Mouse (Mus musculus): Measurements from ENCODE around the gene Mettl7b. TPM values are rescaled to one million over a fixed set of nuclear protein-coding genes. Genes with fewer than 3 reads are reported as not detected.

The Mettl7b gene
- polyA plus RNA-seq, 1 experiment from 2014 or later = 0.13 TPM

DNA sequence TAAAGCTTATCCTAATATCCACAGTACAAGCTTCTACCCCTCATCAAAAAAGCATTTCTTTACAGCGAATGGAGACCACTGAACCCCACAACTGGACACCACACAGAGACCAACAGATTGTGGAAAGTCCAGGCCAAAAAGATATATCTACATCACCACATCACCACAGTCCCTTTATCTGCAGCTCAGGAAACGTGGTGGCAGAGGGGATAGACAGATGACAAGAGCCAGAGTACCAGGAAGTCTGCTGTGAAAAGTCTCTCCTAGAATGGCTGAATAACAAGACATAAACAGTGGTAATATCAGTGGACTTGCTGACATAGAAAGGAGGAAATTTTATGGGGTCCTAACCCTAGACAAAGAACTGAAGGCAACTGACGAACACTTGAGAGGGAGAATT is 15.6 kb upstream of the Mettl7b start:
- Histone ChIP-seq H3K4me3 (no peak overlapping the region), H3K4me1 (no peaks in the 10 kb centered on the region), H3K4me2 (replicated peaks) (no peak overlapping the region), H3K9me3 (no peaks in the 10 kb centered on the region), H3K36me3 (no peaks in the 10 kb centered on the region), H3K27ac (no peak overlapping the region), H3K27me3 (no peaks in the 10 kb centered on the region), H3K9ac (no peak overlapping the region)
- ATAC-seq (ENCODE audit: insufficient number of reproducible peaks, insufficient read depth, low FRiP score, low TSS enrichment) = no peak
- WGBS = 63% methylated on average over 3 of the region's 3 CpGs

DNA sequence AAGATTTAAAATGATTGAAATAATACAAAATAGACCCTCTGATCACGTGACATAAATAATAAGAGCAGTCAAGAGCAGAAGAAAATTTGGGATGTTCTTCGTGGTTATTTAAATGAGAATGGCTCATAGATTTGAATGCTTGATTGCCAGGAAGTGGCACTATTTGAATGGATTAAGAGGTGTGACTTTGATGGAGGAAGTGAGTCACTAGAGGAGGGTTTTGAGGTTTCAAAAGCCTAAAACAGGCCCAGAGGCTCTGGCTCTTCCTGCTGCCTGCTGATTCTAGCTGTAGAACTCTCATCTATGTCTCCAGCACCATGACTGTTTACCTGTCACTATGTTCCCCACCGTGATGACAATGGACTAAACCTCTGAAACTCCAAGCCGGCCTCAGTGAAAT is 12.1 kb upstream of the Mettl7b start:
- H3K4me2 ChIP-seq (replicated peaks) = no peak overlapping the region
- ATAC-seq (ENCODE audit: insufficient number of reproducible peaks, insufficient read depth, low FRiP score, low TSS enrichment) = no peak
- no peaks in the 10 kb centered on the region for H3K9me3 ChIP-seq
- 71% methylated on average over 4 of the region's 4 CpGs for WGBS
- no peak overlapping the region for H3K9ac ChIP-seq
- H3K4me3 ChIP-seq = no peak overlapping the region
- H3K4me1 ChIP-seq = no peaks in the 10 kb centered on the region
- H3K36me3 ChIP-seq = no peaks in the 10 kb centered on the region
- H3K27me3 ChIP-seq = no peaks in the 10 kb centered on the region
- no peak overlapping the region for H3K27ac ChIP-seq

DNA sequence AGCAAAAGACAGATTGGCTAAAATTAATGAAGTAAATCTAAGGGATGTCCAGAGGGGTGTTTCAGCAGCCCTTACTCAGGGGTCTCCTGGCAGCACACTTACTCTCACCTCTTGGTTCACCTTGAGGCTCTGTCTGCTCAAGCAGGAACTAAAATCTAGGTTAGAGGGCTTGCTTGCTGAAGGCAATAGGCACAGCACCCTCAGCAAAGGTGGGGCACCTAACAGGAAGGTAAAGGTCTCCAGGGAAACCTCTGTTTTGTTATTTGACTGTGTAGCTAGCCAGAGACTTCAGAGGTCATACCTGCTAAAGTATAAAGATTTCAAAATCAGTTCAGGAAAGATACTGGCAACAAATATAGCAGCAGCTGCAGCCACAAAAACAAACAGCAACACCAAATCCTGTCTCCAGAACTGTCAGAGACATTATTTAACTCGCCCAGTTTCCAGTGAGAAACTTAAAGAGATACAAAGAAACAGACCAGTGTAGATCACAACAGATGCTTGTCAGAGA is 10.0 kb upstream of the Mettl7b start:
- Histone ChIP-seq H3K9me3 (no peaks in the 10 kb centered on the region), H3K4me2 (replicated peaks) (no peak overlapping the region), H3K27ac (no peak overlapping the region), H3K36me3 (no peaks in the 10 kb centered on the region), H3K27me3 (no peaks in the 10 kb centered on the region), H3K4me1 (no peaks in the 10 kb centered on the region), H3K9ac (no peak overlapping the region), H3K4me3 (no peak overlapping the region)
- WGBS = 39% methylated on average over 1 of the region's 1 CpGs
- ATAC-seq (ENCODE audit: insufficient number of reproducible peaks, insufficient read depth, low FRiP score, low TSS enrichment) = no peak

DNA sequence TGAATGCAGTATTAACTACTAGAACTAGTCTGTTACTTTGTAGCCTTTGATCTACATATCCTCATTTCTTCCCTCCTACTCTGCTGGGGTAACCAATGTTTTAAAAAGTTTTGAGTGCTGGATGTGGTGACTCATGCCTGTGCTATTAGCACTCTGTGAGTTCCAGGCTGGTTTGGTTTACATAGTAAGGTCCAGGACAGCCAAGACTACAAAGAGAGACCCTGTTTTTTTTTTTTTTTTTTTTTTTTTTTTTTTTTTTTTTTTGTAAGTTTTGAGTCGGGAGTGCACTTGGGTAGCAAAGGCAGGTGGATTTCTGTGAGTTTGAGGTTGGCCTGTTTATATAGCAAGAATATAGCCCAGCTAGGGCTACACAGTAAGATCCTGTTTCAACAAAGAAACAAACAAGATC is 7.6 kb upstream of the Mettl7b start:
- H3K4me1 ChIP-seq = no peaks in the 10 kb centered on the region
- H3K9ac ChIP-seq = no peak overlapping the region
- ATAC-seq (ENCODE audit: insufficient number of reproducible peaks, insufficient read depth, low FRiP score, low TSS enrichment) = no peak
- no peak overlapping the region for H3K27ac ChIP-seq
- H3K9me3 ChIP-seq = no peaks in the 10 kb centered on the region
- no peak overlapping the region for H3K4me2 ChIP-seq (replicated peaks)
- WGBS = 36% methylated on average over 1 of the region's 1 CpGs
- no peak overlapping the region for H3K4me3 ChIP-seq
- H3K36me3 ChIP-seq = no peaks in the 10 kb centered on the region
- H3K27me3 ChIP-seq = no peaks in the 10 kb centered on the region

DNA sequence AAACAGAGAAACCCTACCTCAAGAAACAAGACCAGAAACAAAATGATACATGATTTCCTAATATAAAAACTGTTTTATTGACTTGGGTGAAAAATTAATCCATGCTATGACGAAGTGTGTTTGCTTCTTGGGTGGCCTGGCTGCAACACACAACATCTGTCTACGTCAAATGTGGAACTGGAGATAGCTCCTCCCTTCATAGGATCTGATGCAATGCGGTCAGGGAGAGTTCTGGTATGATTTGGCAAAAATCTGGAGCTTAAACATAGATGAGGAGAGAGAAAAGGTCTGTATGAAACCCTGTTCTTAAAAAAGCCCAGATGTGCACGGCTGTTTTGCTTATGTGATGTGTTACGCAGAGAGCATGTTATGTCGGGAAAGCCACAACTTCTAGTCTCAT is 5.1 kb upstream of the Mettl7b start:
- WGBS = 80% methylated on average over 6 of the region's 6 CpGs
- H3K27ac ChIP-seq = no peak overlapping the region
- no peaks in the 10 kb centered on the region for H3K4me1 ChIP-seq
- H3K9ac ChIP-seq = no peak overlapping the region
- no peaks in the 10 kb centered on the region for H3K9me3 ChIP-seq
- H3K4me3 ChIP-seq = no peak overlapping the region
- no peak overlapping the region for H3K4me2 ChIP-seq (replicated peaks)
- H3K36me3 ChIP-seq = no peaks in the 10 kb centered on the region
- no peaks in the 10 kb centered on the region for H3K27me3 ChIP-seq
- no peak for ATAC-seq (ENCODE audit: insufficient number of reproducible peaks, insufficient read depth, low FRiP score, low TSS enrichment)

DNA sequence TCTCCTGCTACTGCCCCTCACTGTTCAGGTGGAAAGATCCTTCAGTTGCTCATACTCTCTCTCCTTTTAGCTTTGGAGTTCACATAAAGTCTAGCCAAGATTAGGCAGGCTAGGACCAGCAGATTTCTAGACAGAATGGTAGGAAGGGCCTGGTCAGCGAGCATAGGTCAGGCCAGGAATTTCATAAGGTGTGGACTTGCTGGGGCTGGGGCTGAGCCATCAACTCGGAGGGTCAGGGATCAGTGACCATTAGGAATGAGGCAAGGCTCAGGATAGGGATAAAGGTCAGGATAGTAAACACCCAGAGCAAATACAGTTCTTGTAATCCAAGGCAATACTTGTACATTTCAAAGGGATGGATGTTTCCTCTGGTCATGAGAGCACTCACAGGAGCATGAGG is 4.2 kb upstream of the Mettl7b start:
- H3K9ac ChIP-seq = no peak overlapping the region
- H3K27me3 ChIP-seq = no peaks in the 10 kb centered on the region
- no peaks in the 10 kb centered on the region for H3K4me1 ChIP-seq
- no peak overlapping the region for H3K4me2 ChIP-seq (replicated peaks)
- no peak overlapping the region for H3K4me3 ChIP-seq
- no peak for ATAC-seq (ENCODE audit: insufficient number of reproducible peaks, insufficient read depth, low FRiP score, low TSS enrichment)
- H3K36me3 ChIP-seq = no peaks in the 10 kb centered on the region
- no peaks in the 10 kb centered on the region for H3K9me3 ChIP-seq
- WGBS = 59% methylated on average over 2 of the region's 2 CpGs
- H3K27ac ChIP-seq = no peak overlapping the region

DNA sequence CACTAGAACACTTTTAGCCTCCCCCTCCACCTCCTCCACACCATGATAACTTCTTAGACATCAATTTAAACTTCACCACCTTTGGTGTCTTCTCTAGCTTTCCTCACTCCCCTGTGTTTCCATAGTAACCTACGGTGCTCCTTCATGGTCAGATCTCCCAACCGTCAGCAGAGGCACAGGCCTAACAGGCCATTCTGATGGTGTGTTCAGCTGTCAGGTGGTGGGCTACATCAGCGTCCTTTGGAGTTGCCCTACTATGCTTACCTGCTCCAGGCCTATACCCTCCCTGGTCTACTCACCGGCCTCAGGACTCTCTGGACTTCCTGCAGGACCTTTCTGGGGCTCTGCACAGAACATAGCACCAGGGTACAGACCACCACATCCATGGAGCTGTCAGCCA is 646 bp downstream of the Mettl7b start:
- no peak overlapping the region for H3K4me2 ChIP-seq (replicated peaks)
- H3K9ac ChIP-seq = no peak overlapping the region
- no peak for ATAC-seq (ENCODE audit: insufficient number of reproducible peaks, insufficient read depth, low FRiP score, low TSS enrichment)
- no peaks in the 10 kb centered on the region for H3K9me3 ChIP-seq
- no peak overlapping the region for H3K4me3 ChIP-seq
- no peak overlapping the region for H3K27ac ChIP-seq
- no peaks in the 10 kb centered on the region for H3K4me1 ChIP-seq
- 75% methylated on average over 4 of the region's 4 CpGs for WGBS
- H3K36me3 ChIP-seq = no peaks in the 10 kb centered on the region
- no peaks in the 10 kb centered on the region for H3K27me3 ChIP-seq

DNA sequence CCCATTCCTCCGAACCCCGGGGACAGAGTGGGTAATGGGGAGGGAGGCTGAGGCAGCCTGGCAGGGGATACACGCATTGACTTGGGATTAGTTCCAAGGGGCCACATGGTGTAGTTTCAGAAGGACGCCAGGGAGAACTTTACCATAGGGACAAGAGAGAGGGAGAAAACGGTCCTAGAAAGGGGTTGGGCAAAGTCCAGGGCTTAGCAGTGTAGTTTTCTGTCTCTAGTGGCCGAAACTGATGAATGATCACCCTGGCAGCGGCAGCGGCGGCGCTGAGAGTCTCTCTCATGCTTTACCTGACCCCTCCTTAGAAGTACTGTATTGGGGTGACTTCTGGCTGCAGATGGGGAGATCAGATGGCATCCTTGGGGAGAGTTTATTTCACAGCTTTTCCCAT is 2.4 kb downstream of the Mettl7b start:
- Histone ChIP-seq H3K27me3 (no peaks in the 10 kb centered on the region; the same call in 1 of the 2 replicates), H3K4me3 (no peak overlapping the region), H3K9ac (no peak overlapping the region), H3K27ac (no peak overlapping the region), H3K4me1 (no peaks in the 10 kb centered on the region), H3K4me2 (replicated peaks) (no peak overlapping the region), H3K9me3 (no peaks in the 10 kb centered on the region), H3K36me3 (no peaks in the 10 kb centered on the region)
- ATAC-seq (ENCODE audit: insufficient number of reproducible peaks, insufficient read depth, low FRiP score, low TSS enrichment) = no peak
- 76% methylated on average over 10 of the region's 10 CpGs for WGBS

DNA sequence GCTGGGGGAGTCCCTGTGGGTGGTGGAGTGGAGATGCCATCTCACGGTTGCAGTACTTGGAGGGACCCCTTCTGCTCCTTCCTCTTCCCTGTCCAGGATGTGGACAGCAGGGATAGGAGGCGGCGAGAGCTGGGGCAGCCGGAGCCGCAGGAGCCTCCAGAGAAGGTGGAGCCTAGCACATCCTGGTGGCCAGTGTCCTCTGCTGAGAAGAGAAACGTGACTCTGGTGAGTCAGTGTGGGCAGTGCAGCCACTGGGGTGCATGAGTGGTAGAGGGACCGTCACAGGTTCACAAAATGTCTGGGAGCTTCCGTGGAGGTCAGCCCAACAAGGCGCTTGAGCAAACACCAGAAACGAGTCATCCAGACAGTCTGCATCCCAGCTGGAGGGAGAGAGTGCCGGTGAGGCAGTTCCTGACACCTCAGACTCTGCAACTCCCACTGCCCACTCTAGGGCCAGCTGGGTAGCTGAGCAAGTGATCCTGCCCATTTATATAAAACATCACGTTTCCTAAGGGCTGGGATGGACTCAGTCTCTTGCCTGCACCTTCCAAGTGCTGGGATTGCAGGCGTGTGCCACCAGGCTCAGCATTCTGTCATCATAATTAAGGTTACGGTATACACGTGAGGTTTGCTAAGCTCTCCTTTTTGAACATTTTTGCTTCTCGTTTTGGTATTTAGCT is 10.4 kb downstream of the Mettl7b start:
- Histone ChIP-seq H3K4me3 (no peak overlapping the region), H3K27me3 (no peaks in the 10 kb centered on the region; the same call in 1 of the 2 replicates), H3K27ac (no peak overlapping the region), H3K4me1 (no peaks in the 10 kb centered on the region), H3K9me3 (no peaks in the 10 kb centered on the region), H3K9ac (no peak overlapping the region), H3K36me3 (no peaks in the 10 kb centered on the region), H3K4me2 (replicated peaks) (no peak overlapping the region)
- no peak for ATAC-seq (ENCODE audit: insufficient number of reproducible peaks, insufficient read depth, low FRiP score, low TSS enrichment)
- 69% methylated on average over 16 of the region's 16 CpGs for WGBS

DNA sequence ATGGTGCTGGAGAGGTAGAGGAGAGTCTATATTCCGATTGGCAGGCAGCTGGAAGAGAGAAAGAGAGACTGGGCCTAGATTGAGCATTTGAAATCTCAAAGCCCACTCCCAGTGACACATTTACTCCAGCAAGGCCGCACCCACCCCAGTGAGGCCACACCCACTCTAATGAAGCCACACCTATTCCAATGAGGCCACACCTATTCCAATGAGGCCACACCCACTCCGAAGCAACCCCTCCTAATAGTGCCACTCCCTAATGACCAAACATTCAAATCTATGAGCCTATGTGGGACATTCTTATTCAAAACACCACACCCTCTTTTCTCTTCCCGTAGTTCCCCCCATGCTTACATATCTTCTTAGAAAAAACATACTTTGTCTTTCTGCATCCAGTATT is 13.3 kb downstream of the Mettl7b start:
- Histone ChIP-seq H3K4me1 (no peaks in the 10 kb centered on the region), H3K9me3 (no peaks in the 10 kb centered on the region), H3K27me3 (no peaks in the 10 kb centered on the region), H3K36me3 (no peaks in the 10 kb centered on the region), H3K4me2 (replicated peaks) (no peak overlapping the region), H3K4me3 (no peak overlapping the region), H3K27ac (no peak overlapping the region), H3K9ac (no peak overlapping the region)
- 87% methylated on average over 4 of the region's 4 CpGs for WGBS
- ATAC-seq (ENCODE audit: insufficient number of reproducible peaks, insufficient read depth, low FRiP score, low TSS enrichment) = no peak

DNA sequence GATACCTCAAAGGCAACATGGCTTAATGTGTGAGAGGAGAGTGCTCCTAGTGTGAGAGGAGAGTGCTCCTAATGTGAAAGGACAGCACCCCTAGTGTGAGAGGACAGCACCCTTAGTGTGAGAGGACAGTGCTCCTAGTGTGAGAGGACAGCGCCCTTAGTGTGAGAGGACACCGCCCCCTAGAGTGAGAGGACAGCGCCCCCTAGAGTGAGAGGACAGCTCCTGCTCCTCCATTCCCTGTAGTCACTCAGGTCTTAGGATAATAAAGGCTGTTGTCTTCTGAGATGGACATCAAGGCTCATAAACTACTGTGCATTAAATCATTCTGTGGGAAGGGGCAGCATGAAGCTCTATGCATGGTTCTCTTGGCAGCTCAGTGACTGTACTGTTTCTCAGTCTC is 15.1 kb downstream of the Mettl7b start:
- Histone ChIP-seq H3K9ac (no peak overlapping the region), H3K9me3 (no peaks in the 10 kb centered on the region), H3K27me3 (0 out of 2 replicates have a peak, but pooled peaks cover 3% of the 10 kb centered on the region), H3K4me2 (replicated peaks) (no peak overlapping the region), H3K27ac (no peak overlapping the region), H3K36me3 (no peaks in the 10 kb centered on the region), H3K4me3 (no peak overlapping the region), H3K4me1 (no peaks in the 10 kb centered on the region)
- WGBS = 17% methylated on average over 3 of the region's 3 CpGs
- ATAC-seq (ENCODE audit: insufficient number of reproducible peaks, insufficient read depth, low FRiP score, low TSS enrichment) = no peak

DNA sequence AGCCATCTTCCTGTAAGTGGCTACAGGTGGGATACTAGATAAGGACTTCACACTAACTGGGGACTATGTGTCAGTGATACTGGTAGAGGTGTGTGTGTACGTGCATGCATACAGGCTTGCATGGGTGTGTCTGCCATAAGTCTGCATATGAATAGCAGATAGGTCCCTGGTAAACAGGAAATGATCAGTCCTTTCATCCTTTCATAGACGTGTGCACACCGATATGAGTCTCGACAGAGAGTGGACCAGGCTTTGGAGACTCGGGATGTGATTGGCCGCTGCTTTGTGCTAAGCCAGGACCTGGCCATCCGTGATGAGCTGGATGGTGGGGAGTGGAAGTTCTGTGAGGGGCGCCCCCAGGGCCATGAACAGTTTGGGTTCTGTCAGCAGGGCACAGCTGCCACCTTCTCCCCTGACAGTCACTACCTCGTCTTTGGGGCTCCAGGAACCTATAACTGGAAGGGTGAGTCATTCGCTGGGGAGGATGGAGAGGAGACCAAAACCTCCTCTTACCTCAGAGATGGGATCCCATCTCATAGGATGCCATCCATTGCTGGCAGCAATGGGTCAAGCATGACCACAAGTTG is 20.2 kb downstream of the Mettl7b start:
- no peak overlapping the region for H3K4me3 ChIP-seq
- H3K27me3 ChIP-seq = peaks cover 14% of the 10 kb centered on the region
- no peak overlapping the region for H3K4me2 ChIP-seq (replicated peaks)
- H3K27ac ChIP-seq = no peak overlapping the region
- H3K4me1 ChIP-seq = no peaks in the 10 kb centered on the region
- no peak overlapping the region for H3K9ac ChIP-seq
- no peak for ATAC-seq (ENCODE audit: insufficient number of reproducible peaks, insufficient read depth, low FRiP score, low TSS enrichment)
- H3K36me3 ChIP-seq = no peaks in the 10 kb centered on the region
- WGBS = 85% methylated on average over 10 of the region's 10 CpGs
- H3K9me3 ChIP-seq = no peaks in the 10 kb centered on the region
